Mouse (Mus musculus) embryonic fibroblast, embryonic 13.5 days (primary cell): Measurements from ENCODE around the gene Pam16.

Experiments used
- CTCF ChIP-seq: IDR thresholded peaks from 2 replicates; pipeline ENCODE4 v1.5.1; 2011; ENCODE audit warnings: mild to moderate bottlenecking, control low read depth, low read length, moderate library complexity, borderline replicate concordance; ENCODE audit not compliant: insufficient read depth
- POLR2A ChIP-seq: IDR thresholded peaks from 2 replicates; pipeline ENCODE4 v1.6.1; 2011; ENCODE audit warnings: low read depth, mild to moderate bottlenecking, control low read depth, low read length, moderate library complexity

GRCm38 (mm10) chr16:4616829-4617228 is 8.0 kb downstream of the Pam16 start:
- no peak for TF ChIP-seq CTCF
- TF ChIP-seq POLR2A = no peak
